Mouse (Mus musculus): ENCODE measurements around the gene Zfp354c.

The Zfp354c gene

DNA sequence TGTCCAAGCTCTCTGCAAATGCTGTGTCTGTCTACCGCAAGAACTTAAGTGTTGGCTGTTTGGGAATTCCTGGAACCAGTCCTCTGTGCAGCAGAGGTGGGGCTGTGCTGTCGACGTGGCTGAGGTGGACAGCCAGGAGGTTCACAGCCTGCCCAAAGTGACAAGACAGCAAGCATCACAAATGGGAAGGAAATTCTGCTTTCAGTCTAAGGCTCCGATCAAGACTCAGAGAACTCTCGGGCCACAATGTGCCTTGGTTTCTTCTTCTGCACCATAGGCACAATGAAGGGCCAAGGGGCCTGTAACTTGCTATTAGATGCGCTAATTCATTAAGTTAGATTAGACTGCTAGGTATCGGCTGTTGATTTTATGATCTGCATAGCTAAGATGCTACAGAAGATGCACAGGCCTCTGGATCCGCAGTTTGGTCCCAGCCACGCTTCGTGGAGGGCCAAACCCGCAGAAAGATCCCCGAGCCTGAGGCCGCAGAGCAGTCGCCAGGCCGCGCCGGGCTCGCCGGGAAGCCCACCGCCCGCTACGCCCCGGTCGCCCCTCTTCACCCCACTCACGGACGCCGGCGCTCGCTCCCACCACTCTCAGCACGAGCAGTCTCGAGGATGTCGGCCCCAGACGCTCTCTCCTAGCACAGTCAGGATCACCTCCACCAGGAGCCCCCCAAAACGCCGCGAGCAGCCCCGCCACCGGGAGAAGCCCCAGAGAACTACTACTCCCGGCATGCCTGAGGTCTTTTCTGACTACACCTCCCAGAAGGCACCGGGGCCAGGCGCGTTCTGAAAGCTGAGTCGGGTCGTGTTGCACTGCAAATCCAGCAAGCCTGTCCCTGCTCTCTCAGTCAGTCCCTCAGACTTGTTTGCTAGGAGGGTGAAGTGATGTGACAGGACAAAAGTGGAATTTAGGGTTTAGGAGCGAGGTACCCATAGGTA, at the start of gene Zfp354c:
Zfp354c (minus strand) TSS at position 715 of the 944 bp plus-strand sequence.
- in situ Hi-C loops (cut with MboI), result no loop called here

- in situ Hi-C loops (cut with MboI), result no loop called here
Observed at GRCm38 (mm10) chr11:50850989-50851601, 23.6 kb upstream of the Zfp354c start.

- in situ Hi-C loops (cut with MboI), result no loop called here
Observed at GRCm38 (mm10) chr11:50850177-50850735, 22.7 kb upstream of the Zfp354c start, which contains the start of gene Grm6. Grm6 (plus strand) TSS chr11:50850685.

- in situ Hi-C loops (cut with MboI), result no loop called here
Observed at GRCm38 (mm10) chr11:50849310-50849709, 21.8 kb upstream of the Zfp354c start.

GRCm38 (mm10) chr11:50848520-50849137, 21.1 kb upstream of the Zfp354c start:
- in situ Hi-C loops (cut with MboI), result no loop called here

DNA sequence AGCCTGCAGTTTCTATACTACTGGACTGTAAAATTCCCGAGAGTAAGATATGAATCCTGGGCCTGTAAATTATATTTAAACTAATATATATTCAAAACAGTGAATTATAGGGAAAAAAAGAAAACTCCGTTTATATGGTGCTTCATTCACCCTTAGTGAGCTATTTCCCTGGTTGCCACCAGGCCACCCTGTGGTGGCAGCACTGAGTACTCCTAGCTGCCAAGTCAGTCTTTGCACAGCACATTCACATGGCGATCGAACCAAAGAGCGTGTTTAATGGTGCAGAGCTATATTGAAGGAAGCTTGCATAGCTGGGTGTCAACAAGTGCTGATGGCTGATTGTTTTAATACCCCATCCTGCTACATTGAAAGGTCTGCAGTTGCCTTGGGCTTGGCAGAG, 19.5 kb upstream of the Zfp354c start:
- in situ Hi-C loops (cut with MboI), result no loop called here

DNA sequence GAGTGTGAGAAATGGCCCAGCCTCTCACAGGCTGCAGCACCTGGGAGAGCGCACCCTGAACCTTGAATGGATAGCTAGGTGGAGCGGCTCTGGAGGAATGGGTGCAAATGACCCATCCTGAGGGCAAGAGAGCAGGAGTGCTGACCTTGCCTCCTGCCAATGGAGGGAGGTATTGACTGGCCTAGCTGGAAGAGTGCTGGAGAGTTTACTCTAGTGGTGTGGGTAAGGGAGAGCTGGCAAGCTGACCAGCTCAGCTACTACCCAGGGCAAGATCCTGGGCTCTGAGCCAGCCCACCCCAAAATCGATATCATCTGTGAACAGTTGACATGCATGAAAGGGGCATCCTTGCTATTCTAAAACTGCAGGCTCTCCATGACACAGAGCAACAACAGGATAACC, 18.4 kb upstream of the Zfp354c start:
- in situ Hi-C loops (cut with MboI), result no loop called here

DNA sequence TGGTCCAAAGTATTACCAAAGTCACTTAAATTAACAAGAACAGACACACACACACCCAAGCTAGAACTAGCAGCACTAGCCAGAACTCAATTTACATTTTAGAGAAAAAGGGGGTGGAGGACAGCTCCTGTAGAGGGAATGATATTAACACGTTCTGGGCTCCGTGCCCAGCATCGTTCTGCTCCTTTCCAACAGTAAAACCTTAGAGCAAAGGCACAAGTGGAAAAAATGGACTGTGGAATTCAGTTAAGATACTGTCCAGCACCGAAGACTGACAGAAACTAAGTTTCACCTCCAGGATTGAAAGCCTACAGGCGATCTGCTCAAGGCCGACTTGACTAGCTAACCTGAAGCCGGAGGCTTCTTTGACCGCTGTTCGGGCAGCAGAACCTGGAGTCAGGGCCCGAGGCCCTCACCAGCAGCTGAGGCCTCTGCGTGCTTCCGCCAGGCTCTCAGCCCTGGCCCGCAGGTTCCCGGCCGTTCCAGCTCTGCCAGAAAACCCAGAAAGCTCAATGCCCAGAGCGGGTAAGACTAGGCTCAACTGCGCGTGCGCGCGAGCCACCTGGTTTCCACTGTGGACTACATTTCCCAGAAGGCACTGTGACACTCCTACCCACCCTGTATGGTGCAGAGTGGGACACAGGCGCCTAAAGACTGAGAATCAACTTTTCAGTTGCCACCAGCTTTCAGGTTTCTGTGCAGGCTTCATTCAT, 13.7 kb upstream of the Zfp354c start, which contains the start of gene Zfp879:
Zfp879 (minus strand) TSS at position 530 of the 713 bp plus-strand sequence.
- in situ Hi-C loops (cut with MboI), result no loop called here

DNA sequence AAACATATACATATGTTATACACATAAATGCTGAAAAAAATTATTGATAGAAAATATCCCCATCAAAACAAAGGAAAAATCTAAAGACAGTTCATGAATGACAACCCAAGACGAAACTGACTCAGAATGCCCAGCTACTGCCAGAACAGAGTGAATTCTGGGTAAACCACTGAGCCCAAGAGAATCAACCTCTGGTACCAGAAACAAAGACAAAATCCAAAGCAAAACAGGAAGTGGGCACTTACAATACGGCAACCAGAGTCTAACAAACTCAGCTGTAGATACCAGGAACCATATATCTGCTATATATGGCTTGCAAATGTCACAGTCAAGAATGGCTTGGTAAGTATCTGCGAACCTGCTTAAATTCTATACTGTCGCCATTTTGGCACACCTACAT, 8.2 kb upstream of the Zfp354c start:
- in situ Hi-C loops (cut with MboI), result no loop called here

GRCm38 (mm10) chr11:50826214-50826613, 1.3 kb downstream of the Zfp354c start:
- in situ Hi-C loops (cut with MboI), result no loop called here

GRCm38 (mm10) chr11:50814233-50814632, 13.3 kb downstream of the Zfp354c start:
- in situ Hi-C loops (cut with MboI), result no loop called here

DNA sequence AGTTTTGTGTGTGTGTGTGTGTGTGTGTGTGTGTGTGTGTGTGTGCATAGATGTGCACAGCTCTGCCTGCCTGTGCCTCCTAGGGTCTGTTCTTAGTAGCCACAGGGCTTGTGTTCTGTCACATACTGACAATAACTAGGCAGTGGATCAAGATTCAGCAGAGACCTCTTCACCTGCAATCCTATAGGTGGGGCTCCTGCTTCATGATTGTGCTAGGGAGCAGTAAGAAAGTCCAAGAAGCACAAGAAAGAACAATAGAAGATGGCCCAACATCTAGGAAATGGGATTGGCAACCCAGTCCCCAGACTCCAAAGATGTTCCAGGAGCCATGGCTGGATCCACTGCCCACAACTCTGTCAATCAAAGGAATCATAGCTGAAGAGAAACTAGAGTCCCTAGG, 28.7 kb downstream of the Zfp354c start:
- in situ Hi-C loops (cut with MboI), result no loop called here

DNA sequence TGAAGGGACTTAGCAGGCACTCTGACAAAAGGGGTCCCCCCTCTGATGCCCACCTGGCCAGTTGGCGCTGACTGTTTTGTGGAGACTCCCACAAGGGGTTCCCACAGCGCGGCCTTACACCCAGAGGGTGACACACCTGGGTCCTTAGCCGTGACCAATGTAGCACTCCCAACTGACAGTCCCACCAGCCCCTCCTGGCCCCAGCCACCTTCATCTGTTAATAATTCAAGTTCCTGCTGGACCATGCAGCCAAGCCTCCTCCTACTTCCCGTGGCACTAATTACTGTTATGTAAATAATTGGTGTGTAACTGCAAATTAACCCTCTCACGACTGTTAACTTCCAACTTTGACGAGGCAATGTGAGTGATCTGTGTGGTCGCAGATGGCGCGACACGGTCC, 29.9 kb downstream of the Zfp354c start:
- in situ Hi-C loops (cut with MboI), result no loop called here

DNA sequence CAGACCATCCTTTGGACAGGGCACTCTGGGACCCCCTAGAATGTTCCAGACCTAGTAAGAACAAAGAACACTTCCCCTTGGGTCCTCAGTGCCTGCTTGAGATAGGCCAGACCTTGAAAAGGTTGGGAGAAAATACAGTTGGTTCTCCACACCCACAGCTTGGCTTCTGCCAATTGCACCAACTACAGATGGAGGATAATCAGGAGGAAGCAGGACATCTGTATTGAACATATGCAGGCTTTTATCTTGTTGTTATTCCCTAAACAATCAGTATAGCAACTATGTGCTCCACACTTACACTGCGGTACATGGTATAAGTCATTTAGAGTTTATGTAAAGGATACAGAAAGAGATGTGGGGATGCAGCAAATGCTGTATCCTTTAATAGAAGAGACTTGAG, 56.5 kb downstream of the Zfp354c start:
- in situ Hi-C loops (cut with MboI), result no loop called here

DNA sequence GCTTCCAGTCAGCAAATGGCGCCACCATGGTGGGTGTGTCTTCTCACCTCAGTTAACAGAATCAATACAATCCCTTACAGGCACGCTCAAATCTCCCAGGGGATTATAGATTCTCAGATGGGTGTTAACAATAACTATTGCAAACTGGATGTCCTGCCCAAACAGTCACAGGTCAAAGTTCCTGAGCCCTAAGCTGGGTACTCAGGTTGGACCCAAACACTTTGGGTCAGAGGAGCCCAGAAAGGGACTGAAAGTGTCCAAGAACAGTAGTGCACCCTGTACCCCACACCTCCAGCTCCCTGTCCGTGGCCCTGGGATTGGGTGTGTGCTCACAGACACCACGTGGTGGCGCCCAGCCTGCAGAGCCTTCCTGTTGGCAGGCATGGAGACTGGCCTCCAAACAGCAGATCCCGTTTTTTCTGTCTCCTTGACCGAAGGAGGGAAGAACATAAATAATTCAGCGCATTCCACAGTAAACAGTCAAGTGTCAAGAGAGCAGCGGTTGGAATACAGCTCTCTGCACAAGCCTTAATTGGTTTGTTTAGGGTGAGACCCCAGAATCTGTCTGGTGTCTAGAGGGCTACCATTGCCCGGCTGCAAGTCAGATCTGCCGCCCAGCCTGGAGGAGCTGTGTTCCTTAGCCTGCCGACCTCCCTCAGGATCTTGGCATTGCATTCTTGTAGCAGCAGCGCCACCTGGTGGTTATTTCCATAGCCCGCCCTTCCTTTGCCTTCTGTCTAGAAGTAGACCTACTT, 58.4 kb downstream of the Zfp354c start:
- in situ Hi-C loops (cut with MboI), result no loop called here

- in situ Hi-C loops (cut with MboI), result no loop called here
Observed at GRCm38 (mm10) chr11:50767039-50767438, 60.5 kb downstream of the Zfp354c start.

- in situ Hi-C loops (cut with MboI), result no loop called here
Observed at GRCm38 (mm10) chr11:50766461-50766860, 61.1 kb downstream of the Zfp354c start.
